In the genomic region with DNA sequence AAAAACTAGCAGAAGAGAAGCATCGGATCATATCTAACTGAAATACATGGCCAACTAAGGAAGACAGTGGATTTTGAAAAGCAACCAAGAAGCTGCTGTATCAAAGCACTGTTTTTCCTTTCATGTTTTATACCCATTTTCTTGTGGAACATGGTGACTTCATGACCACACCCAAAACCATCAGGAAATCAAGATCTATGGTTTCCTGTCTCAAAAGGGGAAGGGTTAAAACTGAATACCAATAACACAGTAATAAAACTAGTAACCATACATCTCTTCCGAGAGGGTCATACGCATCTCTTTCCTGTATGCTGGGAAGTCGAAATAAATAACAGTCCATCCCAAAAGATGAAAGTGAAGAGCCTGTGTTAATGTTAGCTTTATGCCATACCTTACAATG, we compare ENCODE assay signal across 14 mouse cellular contexts.
"Had no signal": no experiment of that assay in that cellular context is flagged by ENCODE, and none has a peak within 500 bp of the region (broad histone marks: within the 10 kb centered on the region; RNA-seq: fewer than 3 reads in every experiment).

No protein-coding gene starts in this region.

- H3K4me1 ChIP-seq: neural tube, embryonic 12.5 days; stomach, embryonic 15.5 days had no signal

- H3K9me3 ChIP-seq: limb, embryonic 15.5 days; liver, embryonic 12.5 days; neural tube, embryonic 12.5 days; stomach, embryonic 15.5 days had no signal

- H3K27me3 ChIP-seq: limb, embryonic 15.5 days; neural tube, embryonic 12.5 days; stomach, embryonic 15.5 days had no signal

- H3K4me3 ChIP-seq: limb, embryonic 15.5 days; liver, embryonic 12.5 days; myocyte; neural tube, embryonic 12.5 days; stomach, embryonic 15.5 days had no signal

- DNase-seq: kidney, adult 18-20 months; kidney, postnatal 10 days; lung, embryonic 14.5 days; lung, postnatal 10 days; lung, postnatal 4 days; midbrain, embryonic 14.5 days; right cerebral cortex, postnatal 4 days; spleen, adult 18-20 months; thymus, postnatal 36 days had no signal

- H3K36me3 ChIP-seq: limb, embryonic 15.5 days; liver, embryonic 12.5 days; neural tube, embryonic 12.5 days; stomach, embryonic 15.5 days had no signal

- H3K27ac ChIP-seq: limb, embryonic 15.5 days; liver, embryonic 12.5 days; neural tube, embryonic 12.5 days; stomach, embryonic 15.5 days had no signal
